Comparison of ENCODE assay signal across 8 mouse cellular contexts in the genomic region with DNA sequence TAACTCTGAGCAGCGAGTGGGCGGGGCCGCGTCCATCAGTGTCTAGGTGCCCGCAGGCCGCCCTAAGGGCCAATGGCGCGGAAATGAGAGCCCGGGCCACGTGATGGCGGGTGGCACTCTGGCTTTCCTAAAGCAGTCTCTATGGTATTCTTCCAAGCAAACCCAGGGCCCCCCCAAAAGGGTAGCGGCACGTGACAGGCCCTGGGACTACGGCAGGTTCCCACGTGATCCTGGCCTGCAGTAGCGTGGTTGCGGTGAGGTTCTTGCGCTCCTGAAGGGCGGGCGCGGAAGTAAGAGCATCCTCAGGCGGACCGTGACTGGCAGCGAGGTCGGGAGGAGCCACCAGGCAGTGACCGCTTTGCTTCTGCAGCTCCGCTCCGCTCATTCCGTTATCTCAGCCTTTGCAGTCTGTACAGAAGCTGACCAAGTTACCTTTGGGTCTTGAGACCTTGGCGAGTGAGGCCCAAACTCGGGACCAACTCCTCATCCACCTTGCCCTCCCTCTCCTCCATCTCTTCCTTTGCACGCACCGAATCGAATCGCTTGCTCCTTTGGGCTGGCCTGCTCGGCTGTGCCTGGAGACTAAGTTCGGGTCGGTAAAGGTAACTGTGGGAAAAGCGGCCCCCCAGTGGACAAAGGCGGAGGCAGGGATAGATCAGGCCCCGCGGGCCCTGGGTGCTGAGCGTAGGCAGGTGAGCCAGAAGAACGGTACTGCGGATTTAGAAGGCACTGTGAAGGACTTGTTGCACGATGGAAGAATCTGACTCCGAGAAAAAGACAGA. TPM values are rescaled to one million over a fixed set of nuclear protein-coding genes. Genes with fewer than 3 reads are reported as not detected.
DNase-seq lines count a peak whose midpoint lies in the region; ATAC-seq and TF ChIP-seq lines count a peak whose summit lies in the region.

A gene (plus strand): TSS at position 248 of the 782 bp plus-strand sequence.

- 21% methylated on average over 47 of the region's 47 CpGs for WGBS in forebrain, embryonic 15.5 days
- 14% methylated on average over 46 of the region's 47 CpGs for WGBS in neural tube, embryonic 14.5 days

- H3K27ac ChIP-seq in CH12.LX (ENCODE audit: insufficient read depth, low read depth) = no peak within 1 kb of the TSS
- peak within 1 kb of the TSS; percentile 65 for H3K27ac ChIP-seq in forebrain, embryonic 15.5 days (replicated peaks)
- no peak within 1 kb of the TSS; the same call in 1 of the 2 replicates for H3K27ac ChIP-seq in neural tube, embryonic 14.5 days (ENCODE audit: low read depth, low read length)
- peak within 1 kb of the TSS; percentile 1 for H3K27ac ChIP-seq in testis, adult 2 months (ENCODE audit: control insufficient read depth, insufficient read depth, low read depth, low read length)

- in situ Hi-C loops in CH12.LX (cut with MboI; ENCODE audit: low pct_ligation_motif_present, low pct_unique_long_range_greater_than_20kb, low sequenced_read_pairs) = no loop called here

- TF ChIP-seq RAD21 in CH12.LX (IDR thresholded peaks at IDR 0.05; ENCODE audit: low read depth, low read length) = no peak

- no peaks in the 10 kb centered on the region for H3K9me3 ChIP-seq in CH12.LX (replicated peaks; ENCODE audit: low read length)
- H3K9me3 ChIP-seq in forebrain, embryonic 15.5 days = no peaks in the 10 kb centered on the region
- H3K9me3 ChIP-seq in neural tube, embryonic 14.5 days (ENCODE audit: control insufficient read depth, low read length) = no peaks in the 10 kb centered on the region

- H3K9ac ChIP-seq in CH12.LX (ENCODE audit: insufficient read depth, low read depth) = no peak within 1 kb of the TSS
- peak within 1 kb of the TSS; percentile 54 for H3K9ac ChIP-seq in forebrain, embryonic 15.5 days (replicated peaks)
- peak within 1 kb of the TSS; percentile 12; the same call in 1 of the 2 replicates for H3K9ac ChIP-seq in neural tube, embryonic 14.5 days (replicated peaks; ENCODE audit: low read depth, low read length)

- intact Hi-C loops in heart, postnatal 25 days (cut with DNase I) = no loop called here

- dilution Hi-C loops in CH12.LX (cut with MboI; ENCODE audit: extremely low pct_ligation_motif_present, extremely low pct_unique_long_range_greater_than_20kb, low sequenced_read_pairs) = no loop called here

- no peaks in the 10 kb centered on the region for H3K79me2 ChIP-seq in CH12.LX (replicated peaks; ENCODE audit: control insufficient read depth, extremely low read depth, insufficient read depth, poor library complexity, severe bottlenecking)

- no peak for TF ChIP-seq EP300 in CH12.LX (IDR thresholded peaks at IDR 0.05; ENCODE audit: low read length)

- DNase-seq in CH12.LX (ENCODE audit: extremely low read depth) = peak; percentile 34
- DNase-seq in cerebellum, adult 11-12 months = peak; percentile 96
- DNase-seq in heart, postnatal 25 days (ENCODE audit: low spot score) = peak; percentile 33
- peak; percentile 78 to 86 for DNase-seq in layer of hippocampus, adult 18-20 months (ENCODE audit: low spot score in 2 of 2)
- DNase-seq in lung, adult 18-20 months = peak; percentile 86 to 87

- TF ChIP-seq POLR2A in CH12.LX (IDR thresholded peaks at IDR 0.05; ENCODE audit: low read depth, low read length) = no peak
- TF ChIP-seq POLR2A in testis, adult 2 months (IDR thresholded peaks at IDR 0.05; ENCODE audit: control insufficient read depth, low read depth, low read length) = peak; percentile 54; the same call in 1 of the 2 replicates

- no peaks in the 10 kb centered on the region for H3K4me1 ChIP-seq in CH12.LX (ENCODE audit: control insufficient read depth in 1 of 2, insufficient read depth in 2 of 2)
- no peaks in the 10 kb centered on the region for H3K4me1 ChIP-seq in forebrain, embryonic 15.5 days
- H3K4me1 ChIP-seq in neural tube, embryonic 14.5 days (ENCODE audit: control insufficient read depth, insufficient read depth, low read length) = no peaks in the 10 kb centered on the region
- H3K4me1 ChIP-seq in testis, adult 2 months (ENCODE audit: control insufficient read depth, insufficient read depth, low read length) = no peaks in the 10 kb centered on the region

- H3K36me3 ChIP-seq in CH12.LX (replicated peaks in 1 of 2; ENCODE audit: control insufficient read depth in 1 of 2, insufficient read depth in 1 of 2, low read length in 1 of 2) = no peaks in the 10 kb centered on the region
- H3K36me3 ChIP-seq in forebrain, embryonic 15.5 days = no peaks in the 10 kb centered on the region
- no peaks in the 10 kb centered on the region for H3K36me3 ChIP-seq in neural tube, embryonic 14.5 days (ENCODE audit: control insufficient read depth, insufficient read depth, low read length)
- no peaks in the 10 kb centered on the region for H3K36me3 ChIP-seq in testis, adult 2 months (ENCODE audit: control insufficient read depth, insufficient read depth, low read length)

- peak within 1 kb of the TSS in 1 of 3 experiments; percentile 43 for H3K4me3 ChIP-seq in CH12.LX (replicated peaks in 1 of 3; ENCODE audit: low read depth in 2 of 3, low read length in 2 of 3, poor library complexity in 1 of 3)
- H3K4me3 ChIP-seq in forebrain, embryonic 15.5 days = peak within 1 kb of the TSS; percentile 58
- peak within 1 kb of the TSS; percentile 38 for H3K4me3 ChIP-seq in neural tube, embryonic 14.5 days (ENCODE audit: low read depth, low read length)
- H3K4me3 ChIP-seq in testis, adult 2 months (ENCODE audit: control insufficient read depth, low read depth, low read length) = peak within 1 kb of the TSS; percentile 69

- H3K4me2 ChIP-seq in CH12.LX (ENCODE audit: insufficient read depth, low read depth, poor library complexity, severe bottlenecking) = no peak within 1 kb of the TSS
- H3K4me2 ChIP-seq in forebrain, embryonic 15.5 days (replicated peaks) = peak within 1 kb of the TSS; percentile 61
- peak within 1 kb of the TSS; percentile 47 for H3K4me2 ChIP-seq in neural tube, embryonic 14.5 days (ENCODE audit: low read depth, low read length)

- no peak for TF ChIP-seq CTCF in CH12.LX (conservative IDR thresholded peaks at IDR 0.05 in 1 of 2, IDR thresholded peaks at IDR 0.05 in 1 of 2; ENCODE audit: low read depth in 2 of 2, low read length in 2 of 2)
- TF ChIP-seq CTCF in testis, adult 2 months (IDR thresholded peaks at IDR 0.05; ENCODE audit: control insufficient read depth, insufficient read depth, insufficient replicate concordance, low read depth, low read length) = no peak

- no peaks in the 10 kb centered on the region for H3K27me3 ChIP-seq in CH12.LX (replicated peaks)
- H3K27me3 ChIP-seq in forebrain, embryonic 15.5 days = no peaks in the 10 kb centered on the region
- no peaks in the 10 kb centered on the region for H3K27me3 ChIP-seq in neural tube, embryonic 14.5 days (ENCODE audit: control insufficient read depth, insufficient read depth, low read length)
- no peaks in the 10 kb centered on the region for H3K27me3 ChIP-seq in testis, adult 2 months (ENCODE audit: control insufficient read depth, insufficient read depth, low read length)

- ATAC-seq in forebrain, embryonic 15.5 days (replicated peaks) = peak; percentile 98
- ATAC-seq in neural tube, embryonic 14.5 days (ENCODE audit: low read depth) = peak; percentile 98

TF ChIP-seq in CH12.LX, 34 proteins besides CTCF, POLR2A, EP300 and RAD21:
- TF ChIP-seq USF1 (IDR thresholded peaks at IDR 0.05; ENCODE audit: low read depth, low read length) = peak; percentile 19; the same call in 1 of the 2 replicates
- no peak for TF ChIP-seq JUND (conservative IDR thresholded peaks at IDR 0.05; ENCODE audit: low read depth, low read length)
TF ChIP-seq in CH12.LX: peak in this region for 1.

RNA-seq across cellular contexts. Expression of the gene that starts here (rescaled TPM):
- total RNA-seq in CH12.LX (2012; rRNA removed) (0.08 and 0.17 TPM in 2 replicates), CH12.LX (2014; rRNA removed) (1.7 TPM in 2 replicates)
- 1.7 and 2.3 TPM in 2 replicates for polyA plus RNA-seq in CH12.LX (2012; ENCODE audit: insufficient read length, low read depth)
- 6.1 and 7.1 TPM in 2 replicates for polyA plus RNA-seq in forebrain, embryonic 15.5 days (2015; fragmentation: Nextera tagmentation; extraction: Ambion mirVana)
- 1 to 10 TPM; 3.2 to 4.0 TPM for total RNA-seq in heart, postnatal 25 days (2021)
- total RNA-seq in layer of hippocampus, adult 18-20 months (2021) = 10 to 100 TPM; 96.5 to 97.5 TPM
- polyA plus RNA-seq in neural tube, embryonic 14.5 days (2014; fragmentation: Nextera tagmentation; extraction: Ambion mirVana) = 7.3 and 13.7 TPM in 2 replicates
- polyA plus RNA-seq in testis, adult 2 months (2012; rRNA removed) = 4.8 and 7.7 TPM in 2 replicates

Comparison
In these comparisons a context has a peak if more than half of its experiments do, and no peak if none do; other contexts are left out.
1. RNA of the gene that starts here (total RNA-seq): 96.5 to 97.5 TPM in layer of hippocampus, adult 18-20 months; 3.2 to 4.0 TPM in heart, postnatal 25 days and 0.08 to 1.7 TPM in CH12.LX; every median in the first group is over 10 times any median in the second.
2. DNase-seq: peak in every context shown above with its lines; median percentile 96 in cerebellum, adult 11-12 months; 86 in lung, adult 18-20 months; 82 in layer of hippocampus, adult 18-20 months; 34 in CH12.LX; 33 in heart, postnatal 25 days.
3. H3K27ac ChIP-seq: peak in forebrain, embryonic 15.5 days (single experiment) and testis, adult 2 months (single experiment); none in CH12.LX (single experiment) and neural tube, embryonic 14.5 days (single experiment).